In genomic region chr4:106841303-106841702, GRCm38 (mm10) we compare ENCODE assay signal across 8 mouse cellular contexts. TPM values are rescaled to one million over a fixed set of nuclear protein-coding genes. Genes with fewer than 3 reads are reported as not detected.
DNase-seq lines count a peak whose midpoint lies in the region; ATAC-seq and TF ChIP-seq lines count a peak whose summit lies in the region.

No protein-coding gene starts in this region.

- no peaks in the 10 kb centered on the region for H3K36me3 ChIP-seq in kidney, embryonic 14.5 days (ENCODE audit: control insufficient read depth, insufficient read depth, low read length)
- no peaks in the 10 kb centered on the region for H3K36me3 ChIP-seq in hindbrain, embryonic 13.5 days
- H3K36me3 ChIP-seq in midbrain, postnatal 0 days (ENCODE audit: insufficient read depth, low read length), result no peaks in the 10 kb centered on the region

- H3K4me1 ChIP-seq in kidney, embryonic 14.5 days (ENCODE audit: control insufficient read depth, insufficient read depth, low read length), result peaks cover 37% of the 10 kb centered on the region
- peaks cover 58% of the 10 kb centered on the region for H3K4me1 ChIP-seq in hindbrain, embryonic 13.5 days (replicated peaks)
- H3K4me1 ChIP-seq in midbrain, postnatal 0 days (ENCODE audit: insufficient read depth, low read length), result peaks cover 18% of the 10 kb centered on the region

- H3K9me3 ChIP-seq in kidney, embryonic 14.5 days (ENCODE audit: control insufficient read depth, low read length), result no peaks in the 10 kb centered on the region
- H3K9me3 ChIP-seq in hindbrain, embryonic 13.5 days, result no peaks in the 10 kb centered on the region
- no peaks in the 10 kb centered on the region for H3K9me3 ChIP-seq in midbrain, postnatal 0 days (ENCODE audit: low read length)

- DNase-seq in kidney, postnatal 14 days, result no peak
- DNase-seq in brain, embryonic 14.5 days (ENCODE audit: low read depth), result peak; percentile 50
- DNase-seq in midbrain, postnatal 0 days (ENCODE audit: low spot score), result no peak
- DNase-seq in left cerebral cortex, adult 9 months (ENCODE audit: low spot score in 2 of 2), result no peak
- no peak for DNase-seq in layer of hippocampus, postnatal 14 days (ENCODE audit: low spot score in 2 of 2)

- no peak for ATAC-seq in kidney, embryonic 14.5 days (ENCODE audit: low FRiP score, low TSS enrichment)
- no peak for ATAC-seq in hindbrain, embryonic 13.5 days (ENCODE audit: low FRiP score)
- no peak for ATAC-seq in midbrain, postnatal 0 days (ENCODE audit: low FRiP score)
- ATAC-seq in megakaryocyte progenitor cell, adult 5-6 weeks (replicated peaks; ENCODE audit: poor library complexity), result no peak

- TF ChIP-seq CTCF in brain, embryonic 14.5 days (IDR thresholded peaks at IDR 0.05; ENCODE audit: borderline replicate concordance, extremely low read depth, insufficient read depth, insufficient read length), result no peak
- TF ChIP-seq CTCF in midbrain, postnatal 0 days (IDR thresholded peaks at IDR 0.05), result no peak

- H3K4me3 ChIP-seq in kidney, embryonic 14.5 days (ENCODE audit: low read length), result no peak overlapping the region
- no peak overlapping the region for H3K4me3 ChIP-seq in hindbrain, embryonic 13.5 days
- H3K4me3 ChIP-seq in midbrain, postnatal 0 days (ENCODE audit: low read depth, low read length), result no peak overlapping the region

- no peak for TF ChIP-seq POLR2A in brain, embryonic 14.5 days (IDR thresholded peaks at IDR 0.05; ENCODE audit: borderline replicate concordance, extremely low read depth, insufficient read depth, insufficient read length, poor library complexity, severe bottlenecking)

- no peak overlapping the region for H3K9ac ChIP-seq in kidney, embryonic 14.5 days (ENCODE audit: low read depth, low read length)
- peak overlapping the region; percentile 75 for H3K9ac ChIP-seq in hindbrain, embryonic 13.5 days
- H3K9ac ChIP-seq in midbrain, postnatal 0 days (replicated peaks; ENCODE audit: low read length, poor library complexity, severe bottlenecking), result no peak overlapping the region

- H3K4me2 ChIP-seq in kidney, embryonic 14.5 days (replicated peaks; ENCODE audit: low read depth, low read length), result no peak overlapping the region
- peak overlapping the region; percentile 100 for H3K4me2 ChIP-seq in hindbrain, embryonic 13.5 days
- H3K4me2 ChIP-seq in midbrain, postnatal 0 days (ENCODE audit: low read depth, low read length, poor library complexity, severe bottlenecking), result peak overlapping the region; percentile 100; the same call in 1 of the 2 replicates

- WGBS in kidney, embryonic 14.5 days, result 32% methylated on average over 7 of the region's 7 CpGs
- WGBS in hindbrain, embryonic 13.5 days, result 15% methylated on average over 7 of the region's 7 CpGs
- 8% methylated on average over 7 of the region's 7 CpGs for whole genome bisulfite sequencing in midbrain, postnatal 0 days

- peak overlapping the region; percentile 98; the same call in 1 of the 2 replicates for H3K27ac ChIP-seq in kidney, embryonic 14.5 days (ENCODE audit: low read depth, low read length)
- H3K27ac ChIP-seq in hindbrain, embryonic 13.5 days, result peak overlapping the region; percentile 100
- H3K27ac ChIP-seq in midbrain, postnatal 0 days (ENCODE audit: low read depth, low read length), result peak overlapping the region; percentile 8; the same call in 1 of the 2 replicates

- no peaks in the 10 kb centered on the region for H3K27me3 ChIP-seq in kidney, embryonic 14.5 days (ENCODE audit: control insufficient read depth, insufficient read depth, low read length)
- no peaks in the 10 kb centered on the region for H3K27me3 ChIP-seq in hindbrain, embryonic 13.5 days
- H3K27me3 ChIP-seq in midbrain, postnatal 0 days (ENCODE audit: insufficient read depth, low read length), result no peaks in the 10 kb centered on the region

RNA-seq across cellular contexts. Expression of gene Acot11, which starts 36.5 kb away (rescaled TPM):
- polyA plus RNA-seq in kidney, embryonic 14.5 days (2014; fragmentation: Nextera tagmentation; extraction: Ambion mirVana), result 1.4 and 2.2 TPM in 2 replicates
- 1.4 and 2.0 TPM in 2 replicates for polyA plus RNA-seq in brain, embryonic 14.5 days (2012; rRNA removed)
- 1.3 and 1.5 TPM in 2 replicates for polyA plus RNA-seq in hindbrain, embryonic 13.5 days (2015; fragmentation: Nextera tagmentation; extraction: Ambion mirVana)
- total RNA-seq in midbrain, postnatal 0 days (2014; rRNA removed), result 4.0 and 7.0 TPM in 2 replicates
- polyA plus RNA-seq in midbrain, postnatal 0 days (2015; fragmentation: Nextera tagmentation; extraction: Ambion mirVana), result 1.8 and 2.1 TPM in 2 replicates
- 2.0 and 2.3 TPM in 2 replicates for total RNA-seq in megakaryocyte progenitor cell, adult 5-6 weeks (2015)
- 2.6 and 3.2 TPM in 2 replicates for total RNA-seq in megakaryocyte progenitor cell, adult 5-6 weeks (2017)
- 10 to 100 TPM; 43.7 to 53.3 TPM for total RNA-seq in layer of hippocampus, postnatal 14 days (2021)

Comparison
In these comparisons a context has a peak if more than half of its experiments do, and no peak if none do; other contexts are left out.
1. H3K27ac ChIP-seq: peak in every context shown above with its lines; median percentile 100 in hindbrain, embryonic 13.5 days; 98 in kidney, embryonic 14.5 days; 8 in midbrain, postnatal 0 days.